Mouse (Mus musculus) liver, postnatal 0 days (tissue): ENCODE data around the gene Prss44. TPM values are rescaled to one million over a fixed set of nuclear protein-coding genes. Genes with fewer than 3 reads are reported as not detected.

Source experiments
- ATAC-seq: fragments of 200-750 bp; cut with Nextera tagmentation; 2 replicates; pipeline ENCODE4 v1.8.0; 2017; ENCODE audit warnings: mild to moderate bottlenecking, moderate library complexity
- DNase-seq: peaks from one replicate; pipeline ENCODE4 v3.0.0-alpha.2; 2016
- H3K27ac ChIP-seq: fragments of 300-500 bp; sonication (generic); 2 replicates; pipeline ENCODE4 v1.5.1; 2014; ENCODE audit warnings: antibody characterized with exemption, moderate library complexity, mild to moderate bottlenecking, low read depth
- H3K27me3 ChIP-seq: fragments of 300-500 bp; sonication (generic); 2 replicates; pipeline ENCODE4 v1.6.1; 2014; ENCODE audit warnings: low read length, control low read depth, mixed read lengths; ENCODE audit not compliant: insufficient read depth
- H3K36me3 ChIP-seq: fragments of 300-500 bp; sonication (generic); replicated peaks from 2 replicates; pipeline ENCODE4 v1.6.1; 2014; ENCODE audit warnings: mild to moderate bottlenecking, control low read depth, low read length, moderate library complexity, mixed read lengths; ENCODE audit not compliant: insufficient read depth
- H3K4me1 ChIP-seq: fragments of 300-500 bp; sonication (generic); 2 replicates; pipeline ENCODE4 v1.6.1; 2014; ENCODE audit warnings: antibody characterized with exemption, mild to moderate bottlenecking, control low read depth; ENCODE audit not compliant: insufficient read depth
- H3K4me2 ChIP-seq: fragments of 300-500 bp; sonication (generic); 2 replicates; pipeline ENCODE4 v1.6.1; 2014; ENCODE audit warnings: low read depth, mild to moderate bottlenecking, low read length, moderate library complexity, mixed read lengths
- H3K4me3 ChIP-seq: fragments of 300-500 bp; sonication (generic); 2 replicates; pipeline ENCODE4 v1.5.1; 2014; ENCODE audit warnings: low read depth, low read length
- H3K9ac ChIP-seq: fragments of 300-500 bp; sonication (generic); replicated peaks from 2 replicates; pipeline ENCODE4 v1.6.1; 2014; ENCODE audit warnings: mild to moderate bottlenecking, moderate library complexity
- H3K9me3 ChIP-seq: fragments of 300-500 bp; sonication (generic); 2 replicates; pipeline ENCODE4 v1.6.1; 2016; ENCODE audit warnings: mild to moderate bottlenecking, control low read depth, low read length, mixed read lengths
- CTCF ChIP-seq: sonication (generic); IDR thresholded peaks from 2 replicates; pipeline ENCODE4 v1.5.1; 2016; ENCODE audit warnings: antibody characterized with exemption, low read depth
- EP300 ChIP-seq: IDR thresholded peaks from 2 replicates; pipeline ENCODE4 v1.6.1; 2016; ENCODE audit warnings: antibody characterized with exemption, low read depth, mild to moderate bottlenecking
- WGBS: fragments of 180-500 bp; shearing (Covaris S2); extraction: QIAGEN DNeasy Blood & Tissue Kit; methylation state at CpG from one replicate; pipeline ENCODE4 v1.1.7; 2014; ENCODE audit not compliant: insufficient replicate concordance; 5-methylcytosine and 5-hydroxymethylcytosine counted together
- polyA plus RNA-seq: library from polyadenylated mRNA; unstranded; fragments of >200 nt; fragmentation: Nextera tagmentation; extraction: Ambion mirVana; gene quantifications from 2 replicates; pipeline ENCODE4 v1.2.1, GENCODE M21; 2015

Prss44 gene
- polyA plus RNA-seq, 1 experiment from 2014 or later: not detected

- no peak overlapping the region for H3K4me3 ChIP-seq
- no peak overlapping the region for H3K9ac ChIP-seq
- peaks cover 6% of the 10 kb centered on the region; the same call in 1 of the 2 replicates for H3K27me3 ChIP-seq
- no peaks in the 10 kb centered on the region for H3K9me3 ChIP-seq
- no peak overlapping the region for H3K4me2 ChIP-seq
- TF ChIP-seq CTCF: peak; percentile 54
- TF ChIP-seq EP300: no peak
- no peaks in the 10 kb centered on the region for H3K36me3 ChIP-seq
- 63% methylated on average over 5 of the region's 5 CpGs for WGBS
- peak; percentile 36 for DNase-seq
- H3K27ac ChIP-seq: no peak overlapping the region
- no peak for ATAC-seq
- peaks cover 13% of the 10 kb centered on the region; the same call in 1 of the 2 replicates for H3K4me1 ChIP-seq
Observed at GRCm38 (mm10) chr9:110779242-110779913, 34.4 kb upstream of the Prss44 start.

- TF ChIP-seq CTCF: peak; percentile 94
- no peak for TF ChIP-seq EP300
- ATAC-seq (peak; percentile 94), DNase-seq (peak; percentile 94)
- Histone ChIP-seq H3K4me1 (peaks cover 13% of the 10 kb centered on the region; the same call in 1 of the 2 replicates), H3K9ac (peak overlapping the region; percentile 58), H3K27me3 (peaks cover 6% of the 10 kb centered on the region; the same call in 1 of the 2 replicates), H3K36me3 (no peaks in the 10 kb centered on the region), H3K27ac (peak overlapping the region; percentile 75), H3K9me3 (no peaks in the 10 kb centered on the region), H3K4me3 (peak overlapping the region; percentile 51), H3K4me2 (peak overlapping the region; percentile 86)
- WGBS: 0% methylated on average over 33 of the region's 43 CpGs
Observed at GRCm38 (mm10) chr9:110781256-110781721, 32.5 kb upstream of the Prss44 start.

- Histone ChIP-seq H3K27ac (peak overlapping the region; percentile 75), H3K27me3 (peaks cover 6% of the 10 kb centered on the region; the same call in 1 of the 2 replicates), H3K4me3 (peak overlapping the region; percentile 51), H3K4me2 (peak overlapping the region; percentile 86), H3K9ac (peak overlapping the region; percentile 58), H3K9me3 (no peaks in the 10 kb centered on the region), H3K36me3 (no peaks in the 10 kb centered on the region), H3K4me1 (peaks cover 13% of the 10 kb centered on the region; the same call in 1 of the 2 replicates)
- DNase-seq (peak; percentile 86), ATAC-seq (peak; percentile 82)
- TF ChIP-seq CTCF (no peak), EP300 (no peak)
- WGBS: 3% methylated on average over 20 of the region's 23 CpGs
Observed at GRCm38 (mm10) chr9:110781731-110782130, 32.1 kb upstream of the Prss44 start.

- TF ChIP-seq EP300 (no peak), CTCF (no peak)
Observed at GRCm38 (mm10) chr9:110783611-110784010, 30.2 kb upstream of the Prss44 start.

GRCm38 (mm10) chr9:110788169-110788568, 25.6 kb upstream of the Prss44 start:
- no peaks in the 10 kb centered on the region for H3K27me3 ChIP-seq
- no peak overlapping the region for H3K4me2 ChIP-seq
- no peaks in the 10 kb centered on the region for H3K4me1 ChIP-seq
- no peak overlapping the region for H3K4me3 ChIP-seq
- no peak for TF ChIP-seq CTCF
- no peak for TF ChIP-seq EP300
- H3K36me3 ChIP-seq: no peaks in the 10 kb centered on the region
- no peak overlapping the region for H3K9ac ChIP-seq
- ATAC-seq (no peak), DNase-seq (no peak)
- no peaks in the 10 kb centered on the region for H3K9me3 ChIP-seq
- no peak overlapping the region for H3K27ac ChIP-seq
- WGBS: 72% methylated on average over 3 of the region's 3 CpGs

More at GRCm38 (mm10) chr9:110783611-110784010, 30.2 kb upstream of the Prss44 start:
- ATAC-seq (no peak), DNase-seq (no peak)
- H3K4me3 ChIP-seq: no peak overlapping the region
- no peak overlapping the region for H3K4me2 ChIP-seq
- H3K27me3 ChIP-seq: peaks cover 6% of the 10 kb centered on the region; the same call in 1 of the 2 replicates
- H3K36me3 ChIP-seq: no peaks in the 10 kb centered on the region
- no peak overlapping the region for H3K27ac ChIP-seq
- H3K4me1 ChIP-seq: peaks cover 13% of the 10 kb centered on the region; the same call in 1 of the 2 replicates
- WGBS: 23% methylated on average over 1 of the region's 1 CpGs
- H3K9me3 ChIP-seq: no peaks in the 10 kb centered on the region
- no peak overlapping the region for H3K9ac ChIP-seq

- Histone ChIP-seq H3K4me3 (no peak overlapping the region), H3K4me2 (no peak overlapping the region), H3K9me3 (no peaks in the 10 kb centered on the region), H3K36me3 (no peaks in the 10 kb centered on the region), H3K27ac (no peak overlapping the region), H3K9ac (no peak overlapping the region), H3K27me3 (no peaks in the 10 kb centered on the region), H3K4me1 (no peaks in the 10 kb centered on the region)
- WGBS: 53% methylated on average over 4 of the region's 4 CpGs
- ATAC-seq (no peak), DNase-seq (no peak)
- no peak for TF ChIP-seq EP300
- TF ChIP-seq CTCF: no peak
Observed at GRCm38 (mm10) chr9:110790462-110790861, 23.3 kb upstream of the Prss44 start.
